In the genomic region with DNA sequence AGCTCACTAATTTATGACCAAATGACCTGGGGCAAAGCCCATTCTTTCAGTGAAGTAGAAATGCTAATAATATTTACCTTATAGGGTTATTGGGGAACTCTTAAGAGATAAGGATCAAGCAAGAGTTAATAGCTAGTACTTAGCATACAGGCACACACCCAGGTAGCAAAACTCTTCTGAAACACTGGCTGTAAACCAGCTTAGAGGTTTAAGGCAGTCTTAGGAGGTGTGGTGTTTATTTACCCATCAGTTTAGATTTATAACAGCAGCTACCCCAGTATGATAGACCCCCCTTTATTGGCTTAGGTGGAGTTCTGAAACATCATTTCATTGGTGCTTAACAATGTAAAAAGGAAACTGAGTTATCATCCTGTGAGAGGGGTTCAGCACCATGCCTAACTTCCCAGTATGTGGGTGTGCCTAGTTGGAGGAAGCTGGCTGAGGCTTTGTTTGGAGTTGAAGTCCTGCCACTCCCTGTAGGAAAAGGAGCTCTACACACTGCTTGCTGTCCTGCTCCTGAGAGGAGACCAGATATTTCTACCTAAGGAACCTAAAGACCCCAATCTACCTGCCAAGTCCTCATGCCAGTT, we compare ENCODE assay signal across 15 mouse cellular contexts.
A peak's percentile ranks its signal among the peaks of the same experiment; 100 is the strongest.
DNase-seq lines count a peak whose midpoint lies in the region; ATAC-seq and TF ChIP-seq lines count a peak whose summit lies in the region.
"Had no signal": no experiment of that assay in that cellular context is flagged by ENCODE, and none has a peak within 500 bp of the region (broad histone marks: within the 10 kb centered on the region; RNA-seq: fewer than 3 reads in every experiment).

No protein-coding gene starts in this region.

- ATAC-seq in kidney, embryonic 16.5 days (ENCODE audit: low FRiP score, low TSS enrichment): peak; percentile 27; the same call in 1 of the 2 replicates
- ATAC-seq in intestine, postnatal 0 days: peak; percentile 56

- H3K36me3 ChIP-seq in kidney, embryonic 16.5 days (ENCODE audit: insufficient read depth, low read length): peaks cover 3% of the 10 kb centered on the region; the same call in 1 of the 2 replicates
- no peaks in the 10 kb centered on the region for H3K36me3 ChIP-seq in intestine, postnatal 0 days (ENCODE audit: control insufficient read depth, insufficient read depth)
- H3K36me3 ChIP-seq in small intestine, adult 2 months (ENCODE audit: control insufficient read depth, insufficient read depth, low read length): no peaks in the 10 kb centered on the region
- H3K36me3 ChIP-seq: heart, embryonic 13.5 days; hindbrain, embryonic 13.5 days; liver, embryonic 13.5 days had no signal

- no peaks in the 10 kb centered on the region for H3K9me3 ChIP-seq in kidney, embryonic 16.5 days (ENCODE audit: low read length)
- no peaks in the 10 kb centered on the region for H3K9me3 ChIP-seq in intestine, postnatal 0 days (ENCODE audit: control insufficient read depth)
- H3K9me3 ChIP-seq: heart, embryonic 13.5 days; hindbrain, embryonic 13.5 days; liver, embryonic 13.5 days; midbrain, embryonic 10.5 days had no signal

- peaks cover 16% of the 10 kb centered on the region for H3K4me1 ChIP-seq in kidney, embryonic 16.5 days (ENCODE audit: insufficient read depth, low read length)
- peaks cover 3% of the 10 kb centered on the region; the same call in 1 of the 2 replicates for H3K4me1 ChIP-seq in intestine, postnatal 0 days (replicated peaks; ENCODE audit: control insufficient read depth, insufficient read depth, low read length)
- peaks cover 32% of the 10 kb centered on the region for H3K4me1 ChIP-seq in small intestine, adult 2 months (ENCODE audit: control insufficient read depth, insufficient read depth, insufficient read length, low read length)
- H3K4me1 ChIP-seq: midbrain, embryonic 10.5 days had no signal

- no peak for TF ChIP-seq CTCF in intestine, postnatal 0 days (IDR thresholded peaks at IDR 0.05; ENCODE audit: low read depth)
- TF ChIP-seq CTCF in small intestine, adult 2 months (IDR thresholded peaks at IDR 0.05; ENCODE audit: extremely low read depth, insufficient read length, insufficient replicate concordance, low read depth, low read length): no peak

- TF ChIP-seq POLR2A in small intestine, adult 2 months (IDR thresholded peaks at IDR 0.05; ENCODE audit: low read depth, low read length): no peak

- H3K4me2 ChIP-seq in kidney, embryonic 16.5 days (replicated peaks; ENCODE audit: low read depth, low read length): no peak overlapping the region
- 0 out of 2 replicates have a peak overlapping the region, but pooled peaks have one; percentile 9 for H3K4me2 ChIP-seq in intestine, postnatal 0 days (replicated peaks; ENCODE audit: low read depth)
- H3K4me2 ChIP-seq: heart, embryonic 13.5 days; hindbrain, embryonic 13.5 days; liver, embryonic 13.5 days had no signal

- DNase-seq in adrenal gland, adult 2 months: peak; percentile 15
- DNase-seq in adrenal gland, adult (ENCODE audit: inconsistent age in 2 of 2, low spot score in 1 of 2): no peak
- no peak for DNase-seq in kidney, postnatal 4 days
- DNase-seq in thymus, postnatal 25 days: no peak
- DNase-seq in adrenal gland, adult 8-10 months: no peak
- DNase-seq: cerebellum, adult 18-20 months; layer of hippocampus, adult 9-11 months; liver, embryonic 13.5 days had no signal

- H3K27me3 ChIP-seq in kidney, embryonic 16.5 days (ENCODE audit: insufficient read depth, low read length): no peaks in the 10 kb centered on the region
- no peaks in the 10 kb centered on the region for H3K27me3 ChIP-seq in intestine, postnatal 0 days (replicated peaks; ENCODE audit: control insufficient read depth, insufficient read depth, low read length)
- no peaks in the 10 kb centered on the region for H3K27me3 ChIP-seq in small intestine, adult 2 months (ENCODE audit: control insufficient read depth, insufficient read depth, low read length)
- H3K27me3 ChIP-seq: heart, embryonic 13.5 days; hindbrain, embryonic 13.5 days; liver, embryonic 13.5 days had no signal

- no peak overlapping the region for H3K4me3 ChIP-seq in kidney, embryonic 16.5 days (ENCODE audit: low read length)
- H3K4me3 ChIP-seq in intestine, postnatal 0 days (ENCODE audit: low read depth, low read length): no peak overlapping the region
- no peak overlapping the region for H3K4me3 ChIP-seq in small intestine, adult 2 months (ENCODE audit: low read depth, low read length)
- H3K4me3 ChIP-seq: erythroblast, embryonic 14.5 days; heart, embryonic 13.5 days; hindbrain, embryonic 13.5 days; liver, embryonic 13.5 days; midbrain, embryonic 10.5 days had no signal

- H3K27ac ChIP-seq in kidney, embryonic 16.5 days (ENCODE audit: low read length): no peak overlapping the region; the same call in 1 of the 2 replicates
- H3K27ac ChIP-seq in intestine, postnatal 0 days (ENCODE audit: low read depth, low read length): no peak overlapping the region
- H3K27ac ChIP-seq in small intestine, adult 2 months (ENCODE audit: insufficient read depth, low read depth, low read length): peak overlapping the region; percentile 76
- H3K27ac ChIP-seq: heart, embryonic 13.5 days; hindbrain, embryonic 13.5 days; liver, embryonic 13.5 days; midbrain, embryonic 10.5 days had no signal

- no peak overlapping the region for H3K9ac ChIP-seq in kidney, embryonic 16.5 days (replicated peaks; ENCODE audit: low read length)
- H3K9ac ChIP-seq in intestine, postnatal 0 days (ENCODE audit: low read depth, low read length): no peak overlapping the region
- H3K9ac ChIP-seq: heart, embryonic 13.5 days; hindbrain, embryonic 13.5 days; liver, embryonic 13.5 days had no signal
